Mouse (Mus musculus) right cerebral cortex, postnatal 10 days (tissue): ENCODE measurements around the gene Msi2.

Source experiments
- DNase-seq, 2 experiments: peaks; one replicate each; pipeline ENCODE4 v3.0.0; 2021; ENCODE audit warnings: low spot score in 2 of 2

The Msi2 gene

DNA sequence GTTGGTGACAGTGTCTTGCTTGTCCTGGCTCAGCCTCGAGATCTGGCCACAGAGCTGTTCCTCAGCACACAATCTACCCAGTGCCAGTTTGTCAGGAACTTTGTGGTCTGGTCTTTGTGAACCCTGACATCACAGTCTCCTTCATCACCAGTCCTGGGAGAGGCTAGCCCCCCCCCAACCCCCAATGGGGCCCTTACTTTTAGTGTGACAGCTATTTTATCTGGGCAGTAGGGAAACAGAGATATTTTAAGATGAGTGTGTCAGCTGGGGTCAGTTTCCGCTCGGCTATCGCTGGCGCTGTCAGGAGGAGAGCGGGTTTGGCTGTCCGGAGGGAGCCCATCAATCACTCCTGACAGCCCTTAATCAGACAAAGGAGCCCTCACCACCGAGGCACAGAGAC lies 404.8 kb downstream of the Msi2 start:
- DNase-seq: no peak

DNA sequence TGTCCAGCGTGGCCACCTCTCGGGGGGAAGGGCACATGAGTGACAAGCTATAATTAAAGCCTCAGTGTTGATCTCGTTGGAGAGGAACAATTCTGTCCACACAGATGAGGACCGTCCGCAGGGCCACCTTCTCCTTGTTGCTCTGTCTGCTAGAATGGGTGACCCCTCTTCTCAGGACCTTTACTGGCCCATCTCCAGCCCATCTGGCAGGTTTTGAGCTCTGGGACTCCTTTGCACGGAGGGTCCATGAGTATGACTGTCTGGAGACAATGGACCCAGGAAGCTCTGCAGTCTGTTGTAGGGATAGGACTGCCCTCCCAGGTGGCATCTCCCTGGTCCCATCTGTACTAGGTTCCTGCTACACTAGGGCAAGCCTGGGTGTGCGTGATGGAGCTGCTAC lies 406.7 kb downstream of the Msi2 start:
- DNase-seq: no peak

DNA sequence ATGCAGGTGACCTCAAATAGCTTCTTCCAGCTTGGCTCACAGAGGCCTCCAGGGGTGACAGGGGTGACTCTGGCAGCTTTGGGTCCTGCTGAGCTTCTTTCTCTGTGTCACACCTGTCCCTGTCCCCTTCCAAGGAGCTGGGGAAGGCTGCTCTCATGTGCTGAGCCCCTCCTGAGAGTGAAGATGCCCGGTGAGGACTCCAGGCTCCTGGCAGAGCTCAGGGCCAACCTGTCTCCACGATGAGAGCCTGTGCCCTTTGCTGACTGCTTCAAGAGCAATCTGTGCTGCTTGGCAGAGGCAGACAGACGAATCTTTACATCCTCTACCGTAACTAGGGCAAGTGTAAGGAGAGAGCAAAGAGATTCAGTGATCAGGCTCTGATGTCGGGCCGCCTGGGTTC lies 407.5 kb downstream of the Msi2 start:
- DNase-seq: no peak

DNA sequence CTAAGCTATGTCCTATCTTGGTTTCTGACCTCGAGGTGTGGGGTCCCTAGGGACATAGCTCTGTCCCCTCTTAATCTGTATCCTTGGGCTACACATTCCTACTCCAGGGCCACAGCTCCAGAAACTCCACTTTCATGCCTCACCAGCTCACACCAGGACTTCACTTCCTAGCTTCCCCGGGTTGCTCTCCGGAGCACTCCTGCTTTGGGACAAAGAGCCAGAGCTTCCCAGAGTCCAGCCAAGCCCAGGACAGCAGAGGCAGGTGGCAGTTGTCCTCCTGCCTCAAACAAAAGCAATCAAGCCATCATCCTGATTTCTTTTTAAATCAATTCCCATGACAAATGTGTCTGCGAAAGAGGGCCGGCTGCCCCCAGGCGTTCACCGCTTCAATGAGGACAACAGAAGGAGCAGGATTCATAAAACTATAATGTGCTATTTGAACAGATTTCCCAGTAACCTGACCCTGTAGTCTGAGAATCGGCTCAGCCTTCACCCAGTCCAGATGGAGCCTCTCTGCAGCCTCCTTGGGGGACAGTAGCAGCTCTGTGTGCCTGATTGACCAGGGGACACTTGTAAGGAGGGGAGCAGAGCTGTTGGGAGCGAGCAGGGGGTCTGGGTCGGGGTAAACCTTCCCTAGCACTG lies 409.1 kb downstream of the Msi2 start:
- DNase-seq: no peak

DNA sequence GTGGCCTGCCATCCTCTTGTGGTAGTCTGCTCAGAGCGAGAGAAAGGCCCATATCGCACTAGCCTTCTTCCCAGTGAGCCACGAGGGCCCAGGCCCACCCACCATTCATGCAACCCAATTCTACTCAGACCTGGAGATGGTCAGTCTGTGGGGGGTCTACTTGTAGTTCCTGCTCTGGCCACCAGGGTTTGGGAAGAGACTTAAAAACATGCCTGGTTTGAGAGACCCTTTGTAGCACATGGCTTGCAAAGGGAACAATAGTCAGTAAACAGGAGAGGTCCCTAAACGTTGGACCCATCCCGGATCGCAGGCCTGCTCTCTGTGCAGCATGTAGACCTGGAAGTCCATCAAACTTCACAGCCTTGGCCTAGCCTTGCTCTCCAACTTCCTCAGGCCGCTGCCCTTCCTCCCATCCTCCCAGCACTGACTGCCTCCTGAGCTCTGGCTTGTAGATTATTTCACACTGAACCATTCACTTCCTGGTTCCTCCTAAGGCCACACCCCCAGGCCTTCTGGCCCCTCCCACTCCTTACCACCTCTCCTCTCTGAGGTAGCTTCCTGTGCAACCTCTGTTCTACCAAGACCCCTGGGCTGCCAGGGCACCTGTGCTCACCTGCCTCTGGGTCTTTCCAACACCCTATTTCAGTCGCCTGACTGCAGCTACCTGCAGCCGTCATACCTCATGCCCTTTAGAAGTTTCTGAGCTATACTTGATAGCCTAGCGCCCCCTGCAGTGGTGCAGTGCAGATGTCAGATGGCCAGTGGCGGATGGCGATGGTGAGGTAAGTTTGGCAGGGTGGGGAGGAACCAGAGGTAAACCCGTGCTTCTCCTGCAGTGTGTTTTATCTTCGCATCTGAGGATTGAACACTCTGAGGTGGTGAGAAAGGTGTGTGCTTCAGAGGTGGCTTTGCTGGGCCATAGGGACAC lies 410.4 kb downstream of the Msi2 start:
- no peak for DNase-seq

DNA sequence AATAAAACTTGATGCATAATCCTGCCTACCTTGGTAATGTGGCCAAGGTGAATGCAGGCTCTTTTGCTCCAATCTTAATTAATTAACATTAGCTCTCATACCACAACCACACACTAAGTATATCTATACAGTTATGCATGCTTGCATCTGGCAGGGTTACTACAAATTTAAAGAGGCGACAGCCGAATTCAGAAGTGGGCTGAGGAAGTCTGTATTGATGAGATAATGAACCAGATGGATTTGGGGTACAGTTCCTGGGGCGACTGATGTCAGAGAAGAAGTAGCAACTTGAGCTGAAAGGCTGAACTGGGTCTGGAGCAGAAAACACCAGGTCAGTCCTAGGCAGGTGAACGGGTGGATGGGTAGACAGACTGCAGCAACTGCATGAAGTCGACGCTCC lies 412.6 kb downstream of the Msi2 start:
- DNase-seq: no peak

DNA sequence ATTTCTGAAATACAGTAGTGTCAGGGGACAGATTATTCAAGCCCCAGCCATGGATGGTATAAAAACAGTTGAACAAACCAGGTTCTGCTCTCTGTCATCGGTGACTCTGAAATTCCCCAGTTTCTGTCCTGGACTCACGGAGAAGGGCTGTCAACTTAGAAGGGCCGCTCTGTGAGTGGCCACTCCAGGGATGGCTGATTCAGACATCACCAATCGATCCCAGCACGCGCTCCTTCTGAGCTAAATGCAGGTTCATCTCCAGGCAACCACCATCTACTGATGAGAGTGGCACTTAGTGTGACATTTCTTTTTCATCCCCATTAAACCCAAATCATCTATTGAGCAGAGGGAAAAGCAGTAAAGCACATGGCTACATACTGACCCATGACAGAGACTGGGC lies 416.7 kb downstream of the Msi2 start:
- no peak for DNase-seq

DNA sequence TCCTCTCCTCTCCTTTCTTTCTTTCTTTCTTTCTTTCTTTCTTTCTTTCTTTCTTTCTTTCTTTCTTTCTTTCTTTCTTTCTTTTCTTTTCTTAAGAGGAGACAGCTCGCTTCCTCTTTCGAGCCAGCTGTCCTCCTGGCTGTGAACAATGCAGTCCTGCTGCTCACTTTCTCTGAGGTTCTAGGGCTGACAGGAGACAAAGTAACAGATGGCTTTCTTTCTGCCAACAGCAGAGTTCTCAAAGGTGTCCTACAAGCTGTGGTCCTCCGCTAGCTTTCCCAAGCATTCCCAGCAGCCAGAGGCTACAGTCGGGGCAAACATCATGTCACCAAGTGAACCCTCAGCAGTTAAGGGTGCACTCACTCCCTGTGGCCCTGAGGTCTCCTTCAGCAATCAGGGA lies 419.0 kb downstream of the Msi2 start:
- no peak for DNase-seq

DNA sequence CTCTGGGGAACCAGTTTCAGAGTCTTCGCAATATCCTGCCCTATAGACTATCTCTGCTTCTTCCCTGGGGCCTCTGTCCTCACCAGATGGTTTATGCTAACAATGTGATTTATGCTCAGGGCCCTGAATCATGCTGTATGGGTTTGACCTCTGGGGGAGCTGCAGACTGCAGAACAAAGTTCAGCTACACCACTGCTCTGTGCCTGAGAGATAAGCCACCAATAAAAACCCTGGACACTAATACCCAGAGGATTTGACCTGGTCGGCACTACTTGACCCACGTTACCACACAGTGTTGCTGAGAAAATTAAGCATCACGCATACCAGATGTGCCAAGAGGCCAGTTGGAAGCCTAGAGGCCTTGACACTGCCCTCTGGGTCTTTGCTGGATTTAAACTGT lies 420.8 kb downstream of the Msi2 start:
- DNase-seq: no peak

DNA sequence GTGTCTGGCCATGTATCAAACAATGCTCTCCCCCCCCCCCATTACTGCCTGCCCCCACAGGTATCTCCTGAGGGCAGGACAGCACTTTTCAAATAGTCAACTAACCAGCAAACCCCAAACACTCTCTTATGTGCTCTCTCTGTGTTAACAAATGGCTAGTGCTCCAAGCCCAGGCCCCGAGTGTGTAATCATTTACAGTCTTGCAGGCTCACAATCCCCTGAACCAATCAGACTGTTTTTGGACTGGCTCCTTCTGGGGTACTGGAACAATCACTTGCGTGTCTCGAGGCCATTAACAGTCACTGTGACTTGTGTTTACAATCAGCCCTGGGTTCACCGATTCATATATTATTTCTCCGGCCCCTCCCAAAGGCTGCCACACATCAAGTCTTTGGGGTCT lies 423.0 kb downstream of the Msi2 start:
- DNase-seq: no peak

DNA sequence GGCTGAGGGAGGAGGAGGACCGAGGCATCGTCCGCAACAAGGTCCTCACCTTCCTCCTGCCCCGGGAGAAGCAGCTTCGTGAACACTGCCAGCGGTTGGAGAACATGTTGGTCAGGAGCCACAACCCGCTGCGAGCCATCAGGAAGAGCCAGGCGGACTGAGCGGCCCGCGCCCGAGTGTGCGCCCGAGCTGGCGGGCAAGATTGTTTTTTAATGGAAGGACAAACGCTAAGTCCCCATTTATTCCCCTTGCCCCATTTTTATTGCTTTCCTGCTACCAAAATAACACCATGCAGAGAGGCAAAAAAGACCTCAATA lies 424.0 kb downstream of the Msi2 start:
- DNase-seq: no peak

DNA sequence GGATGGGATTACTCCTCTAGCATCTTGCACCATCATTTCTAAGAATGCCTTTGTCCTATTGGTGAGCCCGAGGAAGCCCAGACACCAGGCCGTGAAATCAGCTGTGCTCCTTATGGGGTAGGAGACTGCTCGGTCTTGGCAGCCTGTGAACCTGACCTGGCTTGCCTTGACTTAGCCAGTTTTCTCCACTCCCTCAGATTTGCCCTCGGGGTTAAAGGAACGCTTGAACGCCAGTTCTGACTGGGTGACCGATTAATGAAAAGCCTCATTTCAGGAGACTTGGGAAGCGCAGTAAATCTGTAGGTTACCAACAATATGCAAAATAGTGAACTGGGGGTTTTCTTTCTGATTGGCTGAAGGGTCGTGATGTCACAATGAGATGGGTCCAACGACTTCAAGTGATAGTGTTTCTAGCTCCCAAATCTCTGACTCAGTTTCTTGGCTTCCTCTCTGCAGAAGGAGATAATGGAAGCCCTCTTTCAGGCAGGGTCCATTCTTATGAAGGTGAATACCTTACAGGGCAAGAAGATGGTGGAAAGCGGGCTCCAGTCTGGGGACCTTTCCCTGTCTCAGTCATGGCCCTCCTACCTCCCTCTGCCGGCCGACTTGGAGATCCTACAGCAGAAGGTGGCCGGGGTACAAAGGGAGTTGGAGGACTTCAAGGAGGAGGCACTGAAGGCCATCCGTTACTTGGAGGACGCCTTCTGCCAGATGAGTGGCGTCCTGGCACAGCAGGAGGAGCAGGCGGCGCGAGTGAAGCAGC lies 424.5 kb downstream of the Msi2 start, which contains the start of gene Ccdc182:
Gene Ccdc182 (plus strand): TSS at position 428 of the 763 bp plus-strand sequence.
- no peak for DNase-seq

DNA sequence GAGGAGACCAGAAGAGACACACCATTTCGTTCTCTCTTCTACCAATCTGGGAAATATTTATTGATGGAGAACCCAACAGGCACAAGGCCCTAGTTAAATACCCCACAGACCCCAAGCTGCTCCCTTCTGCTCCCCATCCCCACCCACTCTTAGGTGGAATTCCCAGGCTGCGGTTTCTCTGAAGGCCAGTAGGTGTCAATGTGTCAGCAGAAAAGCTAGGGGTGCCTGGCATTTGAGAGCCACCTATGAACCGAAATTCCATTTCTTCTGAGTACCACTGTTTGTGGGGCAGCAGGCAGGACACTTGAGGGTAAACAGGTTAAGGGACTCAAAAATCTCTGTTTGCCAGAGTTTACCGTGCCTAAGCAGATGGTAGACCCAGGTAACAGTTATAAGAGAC lies 426.6 kb downstream of the Msi2 start:
- peak in 1 of 2 experiments; percentile 53 for DNase-seq

DNA sequence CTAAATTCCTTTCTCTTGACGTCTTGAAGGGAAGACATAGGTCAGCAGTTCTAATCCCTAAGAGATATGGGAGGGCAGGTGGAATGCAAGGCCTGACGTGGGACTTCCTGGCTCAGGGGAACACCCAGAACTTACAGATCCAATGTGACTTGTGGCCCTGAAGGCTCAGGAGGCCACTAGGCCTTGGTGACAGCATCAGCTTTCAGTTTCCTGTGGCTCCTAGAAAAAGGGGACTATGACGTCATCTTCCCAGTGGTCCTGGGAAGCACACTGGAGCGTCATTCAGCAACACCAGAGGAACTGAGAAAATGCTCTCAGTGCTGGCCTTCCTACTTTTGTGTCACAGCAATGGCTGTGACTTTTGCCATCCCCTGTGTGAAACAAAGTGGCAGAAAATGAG lies 427.1 kb downstream of the Msi2 start:
- no peak for DNase-seq
